Mouse (Mus musculus): ENCODE measurements around the gene Tha1. TPM values are rescaled to one million over a fixed set of nuclear protein-coding genes. Genes with fewer than 3 reads are reported as not detected.
"Not testable (repeated sequence)": the region's sequence is repeated elsewhere in the genome, so short reads cannot be mapped to it uniquely, and the experiment has no call there.

The Tha1 gene
- polyA plus RNA-seq, 1 experiment from 2014 or later: 7.1 TPM

GRCm38 (mm10) chr11:117844997-117845396 lies 28.3 kb downstream of the Tha1 start:
- 54% methylated on average over 2 of the region's 2 CpGs for WGBS
- Histone ChIP-seq H3K4me3 (replicated peaks) (no peak overlapping the region), H3K4me1 (peaks cover 21% of the 10 kb centered on the region), H3K36me3 (no peaks in the 10 kb centered on the region), H3K9ac (no peak overlapping the region), H3K27me3 (replicated peaks) (no peaks in the 10 kb centered on the region), H3K9me3 (no peaks in the 10 kb centered on the region), H3K27ac (no peak overlapping the region), H3K4me2 (no peak overlapping the region)
- no peak for ATAC-seq (ENCODE audit: insufficient read depth, low FRiP score, low read depth)

- Histone ChIP-seq H3K9ac (no peak overlapping the region), H3K27me3 (replicated peaks) (no peaks in the 10 kb centered on the region), H3K4me2 (no peak overlapping the region), H3K36me3 (no peaks in the 10 kb centered on the region), H3K4me1 (peaks cover 17% of the 10 kb centered on the region), H3K4me3 (replicated peaks) (no peak overlapping the region), H3K27ac (no peak overlapping the region), H3K9me3 (no peaks in the 10 kb centered on the region)
- ATAC-seq (ENCODE audit: insufficient read depth, low FRiP score, low read depth): no peak
- WGBS: 80% methylated on average over 2 of the region's 2 CpGs
Measured at GRCm38 (mm10) chr11:117843434-117843833, 29.8 kb downstream of the Tha1 start.

GRCm38 (mm10) chr11:117840910-117841309 lies 32.4 kb downstream of the Tha1 start:
- H3K4me3 ChIP-seq (replicated peaks): no peak overlapping the region
- no peak overlapping the region for H3K4me2 ChIP-seq
- H3K9ac ChIP-seq: no peak overlapping the region
- H3K27ac ChIP-seq: no peak overlapping the region
- no peak for ATAC-seq (ENCODE audit: insufficient read depth, low FRiP score, low read depth)
- H3K9me3 ChIP-seq: no peaks in the 10 kb centered on the region
- no peaks in the 10 kb centered on the region for H3K36me3 ChIP-seq
- 44% methylated on average over 1 of the region's 1 CpGs for WGBS
- 0 out of 2 replicates have a peak, but pooled peaks cover 3% of the 10 kb centered on the region for H3K4me1 ChIP-seq
- H3K27me3 ChIP-seq (replicated peaks): no peaks in the 10 kb centered on the region

- no peaks in the 10 kb centered on the region for H3K9me3 ChIP-seq
- peak overlapping the region; percentile 79 for H3K27ac ChIP-seq
- no peak overlapping the region for H3K4me2 ChIP-seq
- 0 out of 2 replicates have a peak, but pooled peaks cover 3% of the 10 kb centered on the region for H3K4me1 ChIP-seq
- no peak overlapping the region for H3K4me3 ChIP-seq (replicated peaks)
- no peaks in the 10 kb centered on the region for H3K36me3 ChIP-seq
- H3K27me3 ChIP-seq (replicated peaks): no peaks in the 10 kb centered on the region
- WGBS: 76% methylated on average over 1 of the region's 1 CpGs
- ATAC-seq (ENCODE audit: insufficient read depth, low FRiP score, low read depth): no peak
- no peak overlapping the region for H3K9ac ChIP-seq
Measured at GRCm38 (mm10) chr11:117839021-117839420, 34.3 kb downstream of the Tha1 start.

- ATAC-seq (ENCODE audit: insufficient read depth, low FRiP score, low read depth): peak; percentile 95
- Histone ChIP-seq H3K9me3 (no peaks in the 10 kb centered on the region), H3K4me3 (replicated peaks) (no peak overlapping the region), H3K36me3 (no peaks in the 10 kb centered on the region), H3K9ac (no peak overlapping the region), H3K27ac (peak overlapping the region; percentile 79), H3K4me1 (0 out of 2 replicates have a peak, but pooled peaks cover 3% of the 10 kb centered on the region), H3K4me2 (no peak overlapping the region), H3K27me3 (replicated peaks) (no peaks in the 10 kb centered on the region)
- WGBS: 43% methylated on average over 2 of the region's 2 CpGs
Measured at GRCm38 (mm10) chr11:117838572-117838971, 34.7 kb downstream of the Tha1 start.

- Histone ChIP-seq H3K9me3 (no peaks in the 10 kb centered on the region), H3K27me3 (replicated peaks) (no peaks in the 10 kb centered on the region), H3K4me3 (replicated peaks) (no peak overlapping the region), H3K4me2 (peak overlapping the region; percentile 28), H3K9ac (no peak overlapping the region), H3K4me1 (peaks cover 10% of the 10 kb centered on the region), H3K36me3 (no peaks in the 10 kb centered on the region), H3K27ac (no peak overlapping the region)
- WGBS: 33% methylated on average over 13 of the region's 13 CpGs
- no peak for ATAC-seq (ENCODE audit: insufficient read depth, low FRiP score, low read depth)
Measured at GRCm38 (mm10) chr11:117836306-117836705, 37.0 kb downstream of the Tha1 start.

GRCm38 (mm10) chr11:117834086-117834485 lies 39.2 kb downstream of the Tha1 start:
- ATAC-seq (ENCODE audit: insufficient read depth, low FRiP score, low read depth): no peak
- H3K27ac ChIP-seq: no peak overlapping the region
- no peaks in the 10 kb centered on the region for H3K9me3 ChIP-seq
- H3K9ac ChIP-seq: no peak overlapping the region
- H3K27me3 ChIP-seq (replicated peaks): no peaks in the 10 kb centered on the region
- H3K4me1 ChIP-seq: peaks cover 27% of the 10 kb centered on the region
- no peak overlapping the region for H3K4me3 ChIP-seq (replicated peaks)
- H3K4me2 ChIP-seq: no peak overlapping the region
- H3K36me3 ChIP-seq: no peaks in the 10 kb centered on the region
- WGBS: 85% methylated on average over 8 of the region's 8 CpGs

- not testable (repeated sequence) for H3K9ac ChIP-seq; H3K4me3 ChIP-seq (replicated peaks); H3K36me3 ChIP-seq; ATAC-seq (ENCODE audit: insufficient read depth, low FRiP score, low read depth); H3K27me3 ChIP-seq (replicated peaks); H3K27ac ChIP-seq; H3K4me2 ChIP-seq; H3K9me3 ChIP-seq
- peaks cover 31% of the 10 kb centered on the region for H3K4me1 ChIP-seq
- WGBS: 83% methylated on average over 6 of the region's 6 CpGs
Measured at GRCm38 (mm10) chr11:117833509-117833908, 39.8 kb downstream of the Tha1 start.

GRCm38 (mm10) chr11:117832086-117832969 lies 41.0 kb downstream of the Tha1 start:
- Histone ChIP-seq H3K4me2 (peak overlapping the region; percentile 55), H3K4me3 (replicated peaks) (peak overlapping the region; percentile 33), H3K4me1 (peaks cover 40% of the 10 kb centered on the region), H3K27ac (no peak overlapping the region), H3K9ac (no peak overlapping the region), H3K36me3 (no peaks in the 10 kb centered on the region), H3K9me3 (no peaks in the 10 kb centered on the region), H3K27me3 (replicated peaks) (no peaks in the 10 kb centered on the region)
- WGBS: 21% methylated on average over 28 of the region's 28 CpGs
- ATAC-seq (ENCODE audit: insufficient read depth, low FRiP score, low read depth): peak; percentile 45; the same call in 1 of the 2 replicates

GRCm38 (mm10) chr11:117830401-117830800 lies 42.9 kb downstream of the Tha1 start:
- H3K27ac ChIP-seq: peak overlapping the region; percentile 83
- H3K27me3 ChIP-seq (replicated peaks): no peaks in the 10 kb centered on the region
- no peaks in the 10 kb centered on the region for H3K9me3 ChIP-seq
- no peak overlapping the region for H3K9ac ChIP-seq
- no peak overlapping the region for H3K4me2 ChIP-seq
- WGBS: 60% methylated on average over 9 of the region's 9 CpGs
- no peaks in the 10 kb centered on the region for H3K36me3 ChIP-seq
- no peak for ATAC-seq (ENCODE audit: insufficient read depth, low FRiP score, low read depth)
- H3K4me3 ChIP-seq (replicated peaks): no peak overlapping the region
- peaks cover 57% of the 10 kb centered on the region for H3K4me1 ChIP-seq

GRCm38 (mm10) chr11:117829671-117830215 lies 43.5 kb downstream of the Tha1 start:
- Histone ChIP-seq H3K27ac (peak overlapping the region; percentile 83), H3K9ac (no peak overlapping the region), H3K4me1 (peaks cover 63% of the 10 kb centered on the region), H3K9me3 (no peaks in the 10 kb centered on the region), H3K27me3 (replicated peaks) (no peaks in the 10 kb centered on the region), H3K36me3 (no peaks in the 10 kb centered on the region), H3K4me2 (no peak overlapping the region), H3K4me3 (replicated peaks) (no peak overlapping the region)
- no peak for ATAC-seq (ENCODE audit: insufficient read depth, low FRiP score, low read depth)
- WGBS: 61% methylated on average over 2 of the region's 2 CpGs

GRCm38 (mm10) chr11:117828888-117829604 lies 44.2 kb downstream of the Tha1 start:
- Histone ChIP-seq H3K27me3 (replicated peaks) (no peaks in the 10 kb centered on the region), H3K9me3 (no peaks in the 10 kb centered on the region), H3K9ac (no peak overlapping the region), H3K4me1 (peaks cover 69% of the 10 kb centered on the region), H3K4me2 (0 out of 2 replicates have a peak overlapping the region, but pooled peaks have one; percentile 1), H3K36me3 (no peaks in the 10 kb centered on the region), H3K4me3 (replicated peaks) (no peak overlapping the region), H3K27ac (peak overlapping the region; percentile 83)
- 39% methylated on average over 9 of the region's 9 CpGs for WGBS
- ATAC-seq (ENCODE audit: insufficient read depth, low FRiP score, low read depth): peak; percentile 55

All from stomach, embryonic 15.5 days (tissue).